Mouse (Mus musculus) lung, postnatal 0 days (tissue): Measurements from ENCODE around the gene Sntb2. TPM values are rescaled to one million over a fixed set of nuclear protein-coding genes. Genes with fewer than 3 reads are reported as not detected.

Source experiments
- ATAC-seq: fragments of 200-750 bp; cut with Nextera tagmentation; 2 replicates; pipeline ENCODE4 v1.8.0; 2017; ENCODE audit warnings: moderate library complexity
- DNase-seq: peaks from one replicate; pipeline ENCODE4 v3.0.0-alpha.2; 2016; ENCODE audit warnings: low spot score
- H3K27ac ChIP-seq: fragments of 300-500 bp; sonication (generic); 2 replicates; pipeline ENCODE4 v1.5.1; 2014; ENCODE audit warnings: antibody characterized with exemption, mild to moderate bottlenecking, low read length, mixed read lengths
- H3K27me3 ChIP-seq: fragments of 300-500 bp; sonication (generic); replicated peaks from 2 replicates; pipeline ENCODE4 v1.6.1; 2014; ENCODE audit warnings: low read length, mixed read lengths; ENCODE audit not compliant: insufficient read depth
- H3K36me3 ChIP-seq: fragments of 300-500 bp; sonication (generic); 2 replicates; pipeline ENCODE4 v1.6.1; 2014; ENCODE audit warnings: low read length, mixed read lengths; ENCODE audit not compliant: insufficient read depth
- H3K4me1 ChIP-seq: fragments of 300-500 bp; sonication (generic); 2 replicates; pipeline ENCODE4 v1.6.1; 2014; ENCODE audit warnings: antibody characterized with exemption, low read depth, low read length, mixed read lengths; ENCODE audit not compliant: insufficient read depth
- H3K4me2 ChIP-seq: fragments of 300-500 bp; sonication (generic); replicated peaks from 2 replicates; pipeline ENCODE4 v1.6.1; 2014; ENCODE audit warnings: low read depth, mild to moderate bottlenecking, low read length, moderate library complexity, mixed read lengths
- H3K4me3 ChIP-seq: fragments of 300-500 bp; sonication (generic); 2 replicates; pipeline ENCODE4 v1.5.1; 2014; ENCODE audit warnings: low read depth, low read length
- H3K9ac ChIP-seq: fragments of 300-500 bp; sonication (generic); replicated peaks from 2 replicates; pipeline ENCODE4 v1.6.1; 2014; ENCODE audit warnings: low read depth, mild to moderate bottlenecking
- H3K9me3 ChIP-seq: fragments of 300-500 bp; sonication (generic); 2 replicates; pipeline ENCODE4 v1.6.1; 2016; ENCODE audit warnings: low read length, mixed read lengths
- CTCF ChIP-seq: IDR thresholded peaks from 2 replicates; pipeline ENCODE4 v1.5.1; 2016; ENCODE audit warnings: antibody characterized with exemption, mild to moderate bottlenecking
- EP300 ChIP-seq: IDR thresholded peaks from 2 replicates; pipeline ENCODE4 v1.6.1; 2016; ENCODE audit warnings: antibody characterized with exemption, mild to moderate bottlenecking, control low read depth
- WGBS: fragments of 180-500 bp; shearing (Covaris S2); extraction: QIAGEN DNeasy Blood & Tissue Kit; methylation state at CpG from one replicate; pipeline ENCODE4 v1.1.7; 2014; 5-methylcytosine and 5-hydroxymethylcytosine counted together
- polyA plus RNA-seq: library from polyadenylated mRNA; unstranded; fragments of >200 nt; fragmentation: Nextera tagmentation; extraction: Ambion mirVana; gene quantifications from 2 replicates; pipeline ENCODE4 v1.2.1, GENCODE M21; 2015

Sntb2 gene
- polyA plus RNA-seq, 1 experiment from 2014 or later: 13.4 TPM

GRCm38 (mm10) chr8:106893481-106894156 is 41.9 kb upstream of the Sntb2 start, which contains the start of gene Utp4:
TSS of gene Utp4 (plus strand) at chr8:106893636.
- ATAC-seq (peak; percentile 97), DNase-seq (peak; percentile 93)
- H3K4me1 ChIP-seq: no peaks in the 10 kb centered on the region; the same call in 1 of the 2 replicates

DNA sequence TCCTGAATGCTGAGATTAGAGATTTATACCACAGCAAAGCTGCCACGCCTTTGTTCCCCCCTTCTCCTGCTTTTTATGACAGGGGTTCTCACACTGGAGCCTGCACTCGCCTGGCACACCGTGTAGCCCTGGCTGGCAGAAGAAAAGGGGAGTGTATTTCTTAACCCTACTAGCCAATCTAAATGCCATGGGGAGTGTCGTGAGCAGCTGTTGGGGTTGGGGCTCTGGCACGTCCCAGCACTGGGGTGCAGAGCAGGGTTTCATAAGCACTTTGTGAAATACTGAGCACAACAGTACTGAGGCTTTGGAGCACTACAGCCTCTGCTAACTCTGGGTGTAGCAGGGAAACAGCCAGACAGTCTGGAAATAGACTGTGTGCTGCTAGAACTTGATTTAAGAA is 36.1 kb upstream of the Sntb2 start:
- ATAC-seq: no peak

More at GRCm38 (mm10) chr8:106893481-106894156, 41.9 kb upstream of the Sntb2 start, which contains the start of gene Utp4:
- Histone ChIP-seq H3K27me3 (no peaks in the 10 kb centered on the region), H3K4me3 (peak within 1 kb of the TSS; percentile 76), H3K27ac (peak within 1 kb of the TSS; percentile 95), H3K9me3 (no peaks in the 10 kb centered on the region), H3K4me2 (peak within 1 kb of the TSS; percentile 79), H3K9ac (peak within 1 kb of the TSS; percentile 92), H3K36me3 (peaks cover 6% of the 10 kb centered on the region; the same call in 1 of the 2 replicates)
- TF ChIP-seq EP300 (no peak), CTCF (no peak)
- under 1% methylated on average over 57 of the region's 63 CpGs for WGBS

GRCm38 (mm10) chr8:106905727-106906480 is 29.6 kb upstream of the Sntb2 start:
- Histone ChIP-seq H3K9me3 (no peaks in the 10 kb centered on the region), H3K27ac (no peak overlapping the region), H3K9ac (no peak overlapping the region), H3K4me2 (no peak overlapping the region), H3K36me3 (peaks cover 41% of the 10 kb centered on the region), H3K4me1 (no peaks in the 10 kb centered on the region), H3K27me3 (no peaks in the 10 kb centered on the region), H3K4me3 (no peak overlapping the region)
- DNase-seq (peak; percentile 74), ATAC-seq (peak; percentile 56)
- 91% methylated on average over 17 of the region's 17 CpGs for WGBS
- TF ChIP-seq CTCF (peak; percentile 83), EP300 (no peak)

More for the DNA sequence above, 36.1 kb upstream of the Sntb2 start:
- H3K4me2 ChIP-seq: no peak overlapping the region
- H3K36me3 ChIP-seq: peaks cover 15% of the 10 kb centered on the region
- WGBS: 93% methylated on average over 5 of the region's 5 CpGs
- no peak for DNase-seq
- H3K27me3 ChIP-seq: no peaks in the 10 kb centered on the region
- TF ChIP-seq CTCF: no peak
- no peak for TF ChIP-seq EP300
- H3K27ac ChIP-seq: no peak overlapping the region
- H3K9ac ChIP-seq: no peak overlapping the region
- H3K9me3 ChIP-seq: no peaks in the 10 kb centered on the region
- no peak overlapping the region for H3K4me3 ChIP-seq
- no peaks in the 10 kb centered on the region for H3K4me1 ChIP-seq

- H3K4me1 ChIP-seq: no peaks in the 10 kb centered on the region
These were observed 28.9 kb upstream of the Sntb2 start for GRCm38 (mm10) chr8:106906635-106907034.

DNA sequence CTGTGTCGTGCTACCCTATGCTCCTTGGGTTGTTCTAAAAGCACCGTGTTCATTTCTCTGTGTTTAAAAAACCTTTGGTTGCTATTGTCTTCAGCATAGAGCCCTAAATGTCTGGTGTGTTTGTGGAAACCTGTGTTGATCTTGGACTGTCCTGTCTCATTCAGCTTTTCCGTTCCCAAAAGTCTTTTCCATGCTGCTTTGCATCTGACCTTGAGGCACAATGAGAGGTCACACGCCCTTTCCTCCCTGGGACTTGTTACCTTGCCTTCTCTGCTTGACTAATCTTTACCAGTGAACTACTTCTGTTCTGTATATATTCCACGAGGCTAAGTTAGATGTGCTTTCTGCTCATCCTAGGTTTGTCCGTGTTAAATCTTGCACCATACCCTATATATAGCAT is 28.1 kb upstream of the Sntb2 start:
- no peak overlapping the region for H3K4me2 ChIP-seq
- H3K4me3 ChIP-seq: no peak overlapping the region
- no peaks in the 10 kb centered on the region for H3K4me1 ChIP-seq
- peaks cover 49% of the 10 kb centered on the region for H3K36me3 ChIP-seq
- no peak overlapping the region for H3K9ac ChIP-seq
- ATAC-seq (no peak), DNase-seq (no peak)
- 83% methylated on average over 6 of the region's 6 CpGs for WGBS
- H3K9me3 ChIP-seq: no peaks in the 10 kb centered on the region
- no peak for TF ChIP-seq EP300
- TF ChIP-seq CTCF: no peak
- no peak overlapping the region for H3K27ac ChIP-seq
- H3K27me3 ChIP-seq: no peaks in the 10 kb centered on the region

More at GRCm38 (mm10) chr8:106906635-106907034, 28.9 kb upstream of the Sntb2 start:
- TF ChIP-seq EP300 (no peak), CTCF (no peak)
- DNase-seq (no peak), ATAC-seq (no peak)
- Histone ChIP-seq H3K9me3 (no peaks in the 10 kb centered on the region), H3K4me3 (no peak overlapping the region), H3K27ac (no peak overlapping the region), H3K27me3 (no peaks in the 10 kb centered on the region), H3K9ac (no peak overlapping the region), H3K4me2 (no peak overlapping the region), H3K36me3 (peaks cover 44% of the 10 kb centered on the region)
- WGBS: 91% methylated on average over 6 of the region's 6 CpGs

GRCm38 (mm10) chr8:106908291-106908690 is 27.3 kb upstream of the Sntb2 start:
- no peak overlapping the region for H3K4me3 ChIP-seq
- no peaks in the 10 kb centered on the region for H3K4me1 ChIP-seq
- DNase-seq (no peak), ATAC-seq (no peak)
- TF ChIP-seq EP300: no peak
- TF ChIP-seq CTCF: no peak
- peaks cover 51% of the 10 kb centered on the region for H3K36me3 ChIP-seq
- H3K9me3 ChIP-seq: no peaks in the 10 kb centered on the region
- no peaks in the 10 kb centered on the region for H3K27me3 ChIP-seq
- no peak overlapping the region for H3K9ac ChIP-seq
- H3K4me2 ChIP-seq: no peak overlapping the region
- H3K27ac ChIP-seq: no peak overlapping the region
- WGBS: 58% methylated on average over 7 of the region's 7 CpGs
